Mouse (Mus musculus) testis, postnatal 10 days (tissue): ENCODE results near the gene Fam83e.

Experiments used
- DNase-seq: peaks from one replicate; pipeline ENCODE4 v3.0.0; 2021; ENCODE audit warnings: low spot score

Fam83e gene

GRCm38 (mm10) chr7:45741777-45742176 is 20.8 kb downstream of the Fam83e start:
- DNase-seq: no peak

- DNase-seq: no peak
Measured at GRCm38 (mm10) chr7:45742338-45742737, 21.3 kb downstream of the Fam83e start.

GRCm38 (mm10) chr7:45744387-45744786 is 23.4 kb downstream of the Fam83e start:
- peak; percentile 93 for DNase-seq

GRCm38 (mm10) chr7:45746518-45746917 is 25.5 kb downstream of the Fam83e start:
- no peak for DNase-seq

GRCm38 (mm10) chr7:45747450-45747849 is 26.4 kb downstream of the Fam83e start:
- no peak for DNase-seq

GRCm38 (mm10) chr7:45748110-45748509 is 27.1 kb downstream of the Fam83e start:
- DNase-seq: no peak

- no peak for DNase-seq
Measured at GRCm38 (mm10) chr7:45749401-45749800, 28.4 kb downstream of the Fam83e start.

GRCm38 (mm10) chr7:45750162-45750561 is 29.1 kb downstream of the Fam83e start:
- DNase-seq: no peak

GRCm38 (mm10) chr7:45755703-45756102 is 34.7 kb downstream of the Fam83e start:
- DNase-seq: no peak

- DNase-seq: no peak
Measured at GRCm38 (mm10) chr7:45759400-45759799, 38.4 kb downstream of the Fam83e start.

- no peak for DNase-seq
Measured at GRCm38 (mm10) chr7:45760151-45760550, 39.1 kb downstream of the Fam83e start.

GRCm38 (mm10) chr7:45765995-45766394 is 45.0 kb downstream of the Fam83e start:
- DNase-seq: no peak

- no peak for DNase-seq
Measured at GRCm38 (mm10) chr7:45766764-45767163, 45.8 kb downstream of the Fam83e start.

- DNase-seq: no peak
Measured at GRCm38 (mm10) chr7:45767500-45767899, 46.5 kb downstream of the Fam83e start.

GRCm38 (mm10) chr7:45770427-45771082 is 49.5 kb downstream of the Fam83e start:
- DNase-seq: no peak

- no peak for DNase-seq
Measured at GRCm38 (mm10) chr7:45771101-45771500, 50.1 kb downstream of the Fam83e start.

GRCm38 (mm10) chr7:45775237-45775636 is 54.2 kb downstream of the Fam83e start:
- DNase-seq: no peak
